Mouse (Mus musculus) megakaryocyte, embryonic 14.5 days (primary cell): Measurements from ENCODE around the gene Efcab5.

ENCODE experiments used
- FLI1 ChIP-seq: IDR thresholded peaks from 2 replicates; pipeline ENCODE4 v1.6.1; 2012; ENCODE audit warnings: low read length, inconsistent platforms, mixed read lengths
- GATA1 ChIP-seq: IDR thresholded peaks from 3 replicates; pipeline ENCODE4 v1.6.1; 2012; ENCODE audit warnings: mixed read lengths, low read length, inconsistent platforms, borderline replicate concordance

DNA sequence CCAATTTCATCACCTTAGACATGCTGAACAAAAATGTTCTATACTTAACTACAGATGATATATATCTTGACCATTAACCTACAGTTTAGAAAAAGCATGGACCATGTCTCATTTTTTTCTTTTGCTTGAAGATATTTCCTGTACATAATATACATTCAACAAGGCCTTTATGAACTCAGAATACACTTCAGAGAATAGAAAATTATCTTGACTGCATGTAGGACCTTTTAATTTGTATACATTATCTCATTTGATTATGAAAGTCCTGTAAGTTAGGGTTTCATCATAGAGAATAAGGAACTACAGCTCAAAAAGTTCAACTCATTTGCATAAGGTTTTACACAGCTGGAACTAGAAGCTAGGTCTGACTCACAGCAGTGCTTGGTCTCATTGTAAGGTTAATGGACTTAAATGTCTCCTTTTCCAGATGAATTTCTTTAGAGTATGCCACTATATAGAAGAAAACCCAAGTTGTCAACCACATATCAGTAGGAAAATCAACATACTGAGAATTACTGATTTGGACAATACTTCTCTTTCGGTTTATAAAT lies 25.4 kb upstream of the Efcab5 start:
- TF ChIP-seq GATA1 = no peak
- no peak for TF ChIP-seq FLI1
